Mouse (Mus musculus): ENCODE measurements at regions not wholly inside any gene's neighbourhood (a gene's known extent, or its start where the extent isn't known, plus 50 kb on each side); places are given as distances from the start of the nearest gene placed in this dataset.

- DNase-seq (ENCODE audit: low spot score) (peak; percentile 9), ATAC-seq (replicated peaks; ENCODE audit: insufficient number of reproducible peaks, low FRiP score, low TSS enrichment, low read depth) (no peak)
- Histone ChIP-seq H3K9ac (replicated peaks; ENCODE audit: low read length) (no peak overlapping the region), H3K4me2 (ENCODE audit: low read depth, low read length) (no peak overlapping the region), H3K4me1 (ENCODE audit: control insufficient read depth, insufficient read depth, low read length) (no peaks in the 10 kb centered on the region), H3K27me3 (ENCODE audit: control insufficient read depth, insufficient read depth, low read length) (no peaks in the 10 kb centered on the region), H3K9me3 (replicated peaks; ENCODE audit: control insufficient read depth, low read length) (no peaks in the 10 kb centered on the region), H3K27ac (replicated peaks; ENCODE audit: low read depth, low read length) (no peak overlapping the region), H3K36me3 (replicated peaks; ENCODE audit: control insufficient read depth, insufficient read depth, low read depth, low read length) (no peaks in the 10 kb centered on the region), H3K4me3 (ENCODE audit: low read depth, low read length) (no peak overlapping the region)
- 65% methylated on average over 6 of the region's 6 CpGs for WGBS
Measured at GRCm38 (mm10) chr12:28974571-28975041, 223.0 kb downstream of the Eipr1 start.

- 93% methylated on average over 5 of the region's 5 CpGs for WGBS
- Histone ChIP-seq H3K36me3 (replicated peaks; ENCODE audit: control insufficient read depth, insufficient read depth, low read depth, low read length) (no peaks in the 10 kb centered on the region), H3K4me3 (ENCODE audit: low read depth, low read length) (no peak overlapping the region), H3K4me2 (ENCODE audit: low read depth, low read length) (no peak overlapping the region), H3K27ac (replicated peaks; ENCODE audit: low read depth, low read length) (no peak overlapping the region), H3K9ac (replicated peaks; ENCODE audit: low read length) (no peak overlapping the region), H3K4me1 (ENCODE audit: control insufficient read depth, insufficient read depth, low read length) (no peaks in the 10 kb centered on the region), H3K27me3 (ENCODE audit: control insufficient read depth, insufficient read depth, low read length) (no peaks in the 10 kb centered on the region), H3K9me3 (replicated peaks; ENCODE audit: control insufficient read depth, low read length) (no peaks in the 10 kb centered on the region)
- no peak for ATAC-seq (replicated peaks; ENCODE audit: insufficient number of reproducible peaks, low FRiP score, low TSS enrichment, low read depth)
- no peak for DNase-seq (ENCODE audit: low spot score)
Measured at GRCm38 (mm10) chr12:28975249-28975648, 223.6 kb downstream of the Eipr1 start.

GRCm38 (mm10) chr12:28979679-28980078, 228.1 kb downstream of the Eipr1 start:
- WGBS, result 78% methylated on average over 7 of the region's 7 CpGs

GRCm38 (mm10) chr12:28986214-28986613, 234.6 kb downstream of the Eipr1 start:
- Histone ChIP-seq H3K9ac (replicated peaks; ENCODE audit: low read length) (no peak overlapping the region), H3K9me3 (replicated peaks; ENCODE audit: control insufficient read depth, low read length) (no peaks in the 10 kb centered on the region), H3K4me3 (ENCODE audit: low read depth, low read length) (no peak overlapping the region), H3K4me1 (ENCODE audit: control insufficient read depth, insufficient read depth, low read length) (no peaks in the 10 kb centered on the region), H3K27me3 (ENCODE audit: control insufficient read depth, insufficient read depth, low read length) (no peaks in the 10 kb centered on the region), H3K27ac (replicated peaks; ENCODE audit: low read depth, low read length) (no peak overlapping the region), H3K4me2 (ENCODE audit: low read depth, low read length) (no peak overlapping the region), H3K36me3 (replicated peaks; ENCODE audit: control insufficient read depth, insufficient read depth, low read depth, low read length) (no peaks in the 10 kb centered on the region)
- no peak for DNase-seq (ENCODE audit: low spot score)
- WGBS, result 75% methylated on average over 7 of the region's 7 CpGs
- no peak for ATAC-seq (replicated peaks; ENCODE audit: insufficient number of reproducible peaks, low FRiP score, low TSS enrichment, low read depth)

More at GRCm38 (mm10) chr12:28979679-28980078, 228.1 kb downstream of the Eipr1 start:
- H3K27me3 ChIP-seq (ENCODE audit: control insufficient read depth, insufficient read depth, low read length), result no peaks in the 10 kb centered on the region
- DNase-seq (ENCODE audit: low spot score), result no peak
- H3K9ac ChIP-seq (replicated peaks; ENCODE audit: low read length), result no peak overlapping the region
- no peaks in the 10 kb centered on the region for H3K9me3 ChIP-seq (replicated peaks; ENCODE audit: control insufficient read depth, low read length)
- H3K4me3 ChIP-seq (ENCODE audit: low read depth, low read length), result no peak overlapping the region
- H3K4me1 ChIP-seq (ENCODE audit: control insufficient read depth, insufficient read depth, low read length), result no peaks in the 10 kb centered on the region
- H3K36me3 ChIP-seq (replicated peaks; ENCODE audit: control insufficient read depth, insufficient read depth, low read depth, low read length), result no peaks in the 10 kb centered on the region
- H3K27ac ChIP-seq (replicated peaks; ENCODE audit: low read depth, low read length), result no peak overlapping the region
- no peak for ATAC-seq (replicated peaks; ENCODE audit: insufficient number of reproducible peaks, low FRiP score, low TSS enrichment, low read depth)
- no peak overlapping the region for H3K4me2 ChIP-seq (ENCODE audit: low read depth, low read length)

GRCm38 (mm10) chr12:28997474-28998192, 246.0 kb downstream of the Eipr1 start:
- no peaks in the 10 kb centered on the region for H3K9me3 ChIP-seq (replicated peaks; ENCODE audit: control insufficient read depth, low read length)
- peak; percentile 27 for DNase-seq (ENCODE audit: low spot score)

GRCm38 (mm10) chr12:28999963-29000451, 248.4 kb downstream of the Eipr1 start:
- DNase-seq (ENCODE audit: low spot score), result peak; percentile 21

More at GRCm38 (mm10) chr12:28997474-28998192, 246.0 kb downstream of the Eipr1 start:
- ATAC-seq (replicated peaks; ENCODE audit: insufficient number of reproducible peaks, low FRiP score, low TSS enrichment, low read depth), result 0 out of 2 replicates have a peak, but pooled peaks have one; percentile 44
- no peak overlapping the region for H3K9ac ChIP-seq (replicated peaks; ENCODE audit: low read length)
- H3K4me3 ChIP-seq (ENCODE audit: low read depth, low read length), result no peak overlapping the region
- no peaks in the 10 kb centered on the region for H3K4me1 ChIP-seq (ENCODE audit: control insufficient read depth, insufficient read depth, low read length)
- no peaks in the 10 kb centered on the region for H3K36me3 ChIP-seq (replicated peaks; ENCODE audit: control insufficient read depth, insufficient read depth, low read depth, low read length)
- 65% methylated on average over 15 of the region's 15 CpGs for WGBS
- H3K4me2 ChIP-seq (ENCODE audit: low read depth, low read length), result no peak overlapping the region
- H3K27me3 ChIP-seq (ENCODE audit: control insufficient read depth, insufficient read depth, low read length), result no peaks in the 10 kb centered on the region
- no peak overlapping the region for H3K27ac ChIP-seq (replicated peaks; ENCODE audit: low read depth, low read length)

GRCm38 (mm10) chr12:29004504-29004903, 252.9 kb downstream of the Eipr1 start:
- Histone ChIP-seq H3K4me3 (ENCODE audit: low read depth, low read length) (no peak overlapping the region), H3K27me3 (ENCODE audit: control insufficient read depth, insufficient read depth, low read length) (no peaks in the 10 kb centered on the region), H3K4me2 (ENCODE audit: low read depth, low read length) (no peak overlapping the region), H3K4me1 (ENCODE audit: control insufficient read depth, insufficient read depth, low read length) (no peaks in the 10 kb centered on the region), H3K9ac (replicated peaks; ENCODE audit: low read length) (no peak overlapping the region), H3K9me3 (replicated peaks; ENCODE audit: control insufficient read depth, low read length) (no peaks in the 10 kb centered on the region), H3K27ac (replicated peaks; ENCODE audit: low read depth, low read length) (no peak overlapping the region), H3K36me3 (replicated peaks; ENCODE audit: control insufficient read depth, insufficient read depth, low read depth, low read length) (no peaks in the 10 kb centered on the region)
- DNase-seq (ENCODE audit: low spot score) (no peak), ATAC-seq (replicated peaks; ENCODE audit: insufficient number of reproducible peaks, low FRiP score, low TSS enrichment, low read depth) (no peak)
- WGBS, result 92% methylated on average over 13 of the region's 13 CpGs

More at GRCm38 (mm10) chr12:28999963-29000451, 248.4 kb downstream of the Eipr1 start:
- Histone ChIP-seq H3K4me3 (ENCODE audit: low read depth, low read length) (no peak overlapping the region), H3K9ac (replicated peaks; ENCODE audit: low read length) (no peak overlapping the region), H3K9me3 (replicated peaks; ENCODE audit: control insufficient read depth, low read length) (no peaks in the 10 kb centered on the region), H3K36me3 (replicated peaks; ENCODE audit: control insufficient read depth, insufficient read depth, low read depth, low read length) (no peaks in the 10 kb centered on the region), H3K4me1 (ENCODE audit: control insufficient read depth, insufficient read depth, low read length) (no peaks in the 10 kb centered on the region), H3K27me3 (ENCODE audit: control insufficient read depth, insufficient read depth, low read length) (no peaks in the 10 kb centered on the region), H3K4me2 (ENCODE audit: low read depth, low read length) (no peak overlapping the region), H3K27ac (replicated peaks; ENCODE audit: low read depth, low read length) (no peak overlapping the region)
- ATAC-seq (replicated peaks; ENCODE audit: insufficient number of reproducible peaks, low FRiP score, low TSS enrichment, low read depth), result no peak
- 64% methylated on average over 6 of the region's 6 CpGs for WGBS

- Histone ChIP-seq H3K9ac (replicated peaks; ENCODE audit: low read length) (no peak overlapping the region), H3K4me2 (ENCODE audit: low read depth, low read length) (no peak overlapping the region), H3K9me3 (replicated peaks; ENCODE audit: control insufficient read depth, low read length) (no peaks in the 10 kb centered on the region), H3K27me3 (ENCODE audit: control insufficient read depth, insufficient read depth, low read length) (no peaks in the 10 kb centered on the region), H3K4me3 (ENCODE audit: low read depth, low read length) (no peak overlapping the region), H3K27ac (replicated peaks; ENCODE audit: low read depth, low read length) (no peak overlapping the region), H3K36me3 (replicated peaks; ENCODE audit: control insufficient read depth, insufficient read depth, low read depth, low read length) (no peaks in the 10 kb centered on the region), H3K4me1 (ENCODE audit: control insufficient read depth, insufficient read depth, low read length) (0 out of 2 replicates have a peak, but pooled peaks cover 2% of the 10 kb centered on the region)
- ATAC-seq (replicated peaks; ENCODE audit: insufficient number of reproducible peaks, low FRiP score, low TSS enrichment, low read depth), result no peak
- 87% methylated on average over 9 of the region's 9 CpGs for WGBS
- DNase-seq (ENCODE audit: low spot score), result no peak
Measured at GRCm38 (mm10) chr12:29014601-29015000, 263.0 kb downstream of the Eipr1 start.

Measured in embryonic facial prominence, embryonic 11.5 days (tissue).